Mouse (Mus musculus) 416B (cell line): ENCODE data around the gene Gm3880.
A peak's percentile ranks its signal among the peaks of the same experiment; 100 is the strongest.
"Not testable (repeated sequence)": the region's sequence is repeated elsewhere in the genome, so short reads cannot be mapped to it uniquely, and the experiment has no call there.

ENCODE experiments used
- DNase-seq: peaks from one replicate; pipeline ENCODE4 v3.0.0; 2011; ENCODE audit warnings: low read depth

Gene Gm3880

DNA sequence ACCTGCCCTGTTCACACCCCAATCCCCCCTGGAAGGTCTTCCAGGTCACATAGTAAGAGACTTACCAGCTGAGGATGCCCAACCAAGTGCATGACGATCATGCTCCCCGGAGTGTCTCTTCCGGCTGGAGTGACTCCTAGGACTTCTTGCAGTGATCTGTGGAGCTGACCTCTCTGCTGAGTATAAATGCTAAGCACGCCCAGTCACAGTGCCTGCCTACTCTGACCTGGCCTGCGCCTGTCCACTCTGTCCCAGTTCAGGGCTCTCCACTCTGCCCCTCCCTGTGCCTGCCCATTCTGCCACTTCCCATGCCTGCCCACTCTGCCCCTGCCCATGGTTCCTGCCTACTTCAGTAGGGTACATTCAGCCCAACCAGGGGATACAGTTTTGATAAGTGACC lies at the start of gene Gm3880:
TSS of gene Gm3880 (minus strand) at position 101 of the 400 bp plus-strand sequence.
- not testable (repeated sequence) for DNase-seq

DNA sequence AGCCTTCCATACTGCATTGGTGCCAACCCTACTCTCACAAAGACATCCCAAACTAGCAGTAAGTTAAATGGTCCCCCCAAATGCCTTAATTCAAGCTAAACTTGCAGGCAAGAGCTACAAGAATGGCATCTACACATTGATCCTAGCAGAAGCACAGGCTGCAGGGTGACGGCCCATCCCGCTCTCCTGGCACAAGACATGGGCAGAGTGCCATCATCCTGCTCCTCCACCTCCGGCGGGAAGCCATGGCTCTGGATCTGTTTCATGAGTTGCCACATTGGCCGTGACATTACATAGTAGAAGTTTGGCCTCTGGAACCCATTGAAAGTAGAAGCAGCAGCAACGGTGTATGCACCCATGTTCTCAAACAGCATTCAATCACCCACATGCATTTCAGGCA lies 37.5 kb upstream of the Gm3880 start:
- not testable (repeated sequence) for DNase-seq

DNA sequence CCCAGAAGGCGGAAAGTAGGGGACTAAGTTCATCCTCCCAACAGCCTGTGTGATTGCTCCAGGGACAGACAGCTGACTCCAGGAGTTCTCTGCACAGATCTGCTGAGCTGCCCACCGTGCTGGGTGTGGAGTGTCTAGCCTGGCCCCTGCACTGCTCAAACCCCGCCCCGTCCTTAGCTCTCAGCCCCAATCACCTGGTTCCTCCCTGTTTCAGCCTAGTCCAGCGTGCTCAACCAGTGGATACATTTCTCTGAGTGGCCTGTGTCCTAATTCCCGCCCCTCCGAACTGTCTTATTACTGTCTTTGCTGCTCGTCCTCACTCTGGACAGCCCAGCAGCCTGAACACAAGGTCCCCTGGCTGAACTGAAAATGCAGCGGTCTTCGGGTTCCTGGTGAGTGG lies 20.8 kb upstream of the Gm3880 start, which contains the start of the genes Gm9112 and Dmrtc1b:
TSS of gene Gm9112 (minus strand) at position 101 of the 400 bp plus-strand sequence.
TSS of gene Dmrtc1b (plus strand) at position 331 of the 400 bp plus-strand sequence.
- DNase-seq, result not testable (repeated sequence)

DNA sequence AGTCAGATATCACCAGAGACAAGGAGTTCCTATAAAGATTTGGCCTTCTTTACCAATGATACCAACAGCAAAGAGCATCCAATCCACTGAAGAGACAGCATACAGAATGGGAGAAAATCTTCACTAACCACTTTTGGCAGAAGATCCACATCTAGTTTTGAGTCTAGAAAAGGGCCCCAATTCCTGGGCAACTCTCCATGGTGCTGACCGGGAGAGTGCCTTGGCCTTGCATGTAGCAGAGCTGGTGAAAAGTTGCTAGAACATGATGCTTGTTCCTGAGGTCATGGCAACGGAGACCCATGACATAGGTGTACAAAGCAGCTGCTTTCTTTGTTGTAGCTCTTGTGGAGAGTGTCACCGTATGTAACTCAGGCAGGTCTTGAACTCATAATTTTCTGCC lies 13.9 kb upstream of the Gm3880 start:
- peak; percentile 1 for DNase-seq

DNA sequence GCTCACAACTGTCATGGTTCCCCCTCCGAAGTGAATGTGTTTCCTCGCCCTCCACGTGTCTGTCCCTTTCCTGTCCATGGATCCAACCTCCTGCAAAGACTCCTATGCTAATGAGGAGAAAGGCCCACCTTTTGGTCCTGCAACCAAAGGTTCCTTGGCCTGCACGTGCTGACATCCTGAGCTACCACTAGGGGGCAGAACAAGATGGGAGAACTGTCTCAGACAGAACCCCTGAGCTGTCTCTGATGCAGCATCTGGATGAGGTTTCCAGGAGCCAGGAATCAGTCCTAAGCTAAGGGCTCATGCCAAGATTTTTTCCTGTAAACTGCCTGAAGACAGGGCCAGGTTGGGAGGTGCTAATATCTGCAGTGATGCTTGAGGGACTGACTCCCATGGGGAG lies 2.5 kb upstream of the Gm3880 start:
- peak; percentile 1 for DNase-seq

DNA sequence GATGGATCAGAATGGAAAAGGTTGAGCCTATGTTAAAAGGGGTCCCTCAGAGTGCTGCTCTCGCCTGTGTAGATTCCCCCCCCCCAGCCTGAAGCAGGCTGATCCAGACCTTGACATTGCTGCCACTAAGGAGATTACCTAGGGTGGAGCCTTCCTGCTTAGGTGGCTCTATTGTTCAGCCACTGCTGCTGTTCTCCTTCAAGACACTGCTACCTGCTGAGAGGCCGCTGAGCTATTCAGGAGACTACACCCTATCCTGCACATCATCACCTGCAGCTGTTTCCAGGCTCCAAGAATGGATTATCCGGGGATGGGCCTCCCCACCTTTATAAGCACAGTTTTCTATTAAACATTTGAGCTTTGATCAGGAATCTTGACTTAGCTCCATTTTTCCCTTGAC lies 2.1 kb downstream of the Gm3880 start:
- DNase-seq, result not testable (repeated sequence)

DNA sequence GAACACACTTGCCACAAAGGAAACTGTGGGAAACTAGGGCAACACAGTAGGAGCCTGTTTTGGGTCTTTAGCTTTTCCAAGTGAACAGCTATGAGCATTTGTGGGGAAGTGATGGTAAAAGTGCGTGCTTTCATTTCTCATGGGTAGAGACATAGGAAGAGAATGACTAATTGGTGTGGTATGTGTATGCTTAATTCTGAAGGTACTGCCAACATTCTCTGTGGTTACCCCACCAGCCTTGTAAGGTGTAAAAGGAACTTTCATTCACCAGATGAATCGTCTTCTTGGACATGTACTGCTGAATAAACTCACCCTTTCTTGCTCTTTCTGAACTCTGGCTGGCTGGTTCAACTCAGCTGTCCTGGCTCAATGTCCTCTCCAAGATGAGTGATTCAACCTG lies 20.1 kb downstream of the Gm3880 start:
- peak; percentile 4 for DNase-seq

DNA sequence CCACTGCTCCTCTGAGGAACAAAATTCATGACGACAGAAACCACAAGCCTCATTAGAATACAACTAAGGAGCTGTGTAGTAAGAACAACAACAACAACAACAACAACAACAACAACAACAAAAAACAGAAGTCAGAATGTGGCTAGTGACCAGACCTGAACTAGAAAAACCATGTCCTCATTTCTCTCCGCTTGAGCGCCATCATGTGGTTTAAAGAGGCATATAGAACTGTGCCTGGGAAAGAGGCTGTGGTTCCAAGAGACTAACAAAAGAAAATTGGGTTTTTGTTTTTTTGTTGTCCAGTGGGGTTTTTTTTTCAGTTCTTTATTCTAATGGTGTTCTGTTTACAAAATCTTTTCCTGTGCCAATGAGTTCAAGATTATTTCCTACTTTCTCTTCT lies 26.1 kb downstream of the Gm3880 start:
- DNase-seq, result peak; percentile 10

DNA sequence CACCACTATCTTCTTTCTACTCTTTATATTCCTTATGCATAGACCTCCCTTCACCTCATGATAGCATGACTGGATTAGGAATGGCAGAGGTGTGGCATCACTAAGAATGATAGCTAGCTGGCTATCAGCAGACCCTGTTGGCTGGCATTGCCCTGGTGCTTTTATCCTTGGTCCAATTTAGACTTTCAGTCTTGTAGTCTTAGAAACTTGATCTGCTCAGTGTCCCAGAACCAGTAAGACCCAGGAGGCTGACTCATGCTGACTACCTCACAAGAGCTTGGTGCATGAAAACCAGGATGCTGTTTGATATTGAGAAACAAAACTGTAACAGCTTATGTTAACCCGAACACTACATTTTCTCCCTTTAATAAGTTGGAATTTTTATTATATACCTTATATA lies 41.1 kb downstream of the Gm3880 start:
- DNase-seq, result no peak

DNA sequence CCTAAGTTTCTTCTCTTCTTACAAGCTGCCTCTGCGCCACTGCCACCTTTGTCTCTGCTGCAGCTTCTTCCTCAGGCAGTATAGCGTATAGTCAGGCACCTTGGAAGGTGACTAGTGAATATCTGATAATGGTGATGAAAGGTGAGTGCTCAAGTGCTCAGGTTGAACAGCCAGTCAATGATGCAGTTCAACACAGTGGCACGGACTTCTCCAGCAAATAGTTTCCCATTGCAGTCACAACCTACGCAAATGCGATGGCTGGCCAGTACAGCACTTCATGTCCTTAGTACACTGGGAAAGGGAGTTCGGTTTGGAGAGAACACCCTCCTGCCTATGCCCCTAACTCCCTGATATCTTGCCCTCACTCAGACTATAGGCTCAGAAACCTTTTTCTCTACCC lies 41.6 kb downstream of the Gm3880 start:
- no peak for DNase-seq

DNA sequence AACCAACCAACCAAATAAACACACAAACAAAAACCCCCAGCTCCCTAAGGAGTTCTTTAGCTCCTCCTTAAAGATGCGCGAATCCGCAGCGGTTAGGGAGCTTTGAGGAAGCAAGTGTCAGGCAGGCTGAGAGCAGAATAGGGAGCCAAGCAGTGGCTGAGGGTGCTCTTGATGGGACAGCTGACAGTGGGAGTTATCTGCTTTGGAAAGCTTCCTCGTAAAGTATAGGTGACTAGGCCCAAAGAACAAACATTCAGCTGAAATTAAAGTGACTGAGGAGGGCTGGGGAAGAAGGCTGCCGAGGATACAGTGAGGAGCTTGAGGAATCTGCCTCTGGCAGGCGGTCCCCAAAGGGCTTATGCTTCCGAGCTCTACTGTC lies 42.2 kb downstream of the Gm3880 start:
- no peak for DNase-seq

DNA sequence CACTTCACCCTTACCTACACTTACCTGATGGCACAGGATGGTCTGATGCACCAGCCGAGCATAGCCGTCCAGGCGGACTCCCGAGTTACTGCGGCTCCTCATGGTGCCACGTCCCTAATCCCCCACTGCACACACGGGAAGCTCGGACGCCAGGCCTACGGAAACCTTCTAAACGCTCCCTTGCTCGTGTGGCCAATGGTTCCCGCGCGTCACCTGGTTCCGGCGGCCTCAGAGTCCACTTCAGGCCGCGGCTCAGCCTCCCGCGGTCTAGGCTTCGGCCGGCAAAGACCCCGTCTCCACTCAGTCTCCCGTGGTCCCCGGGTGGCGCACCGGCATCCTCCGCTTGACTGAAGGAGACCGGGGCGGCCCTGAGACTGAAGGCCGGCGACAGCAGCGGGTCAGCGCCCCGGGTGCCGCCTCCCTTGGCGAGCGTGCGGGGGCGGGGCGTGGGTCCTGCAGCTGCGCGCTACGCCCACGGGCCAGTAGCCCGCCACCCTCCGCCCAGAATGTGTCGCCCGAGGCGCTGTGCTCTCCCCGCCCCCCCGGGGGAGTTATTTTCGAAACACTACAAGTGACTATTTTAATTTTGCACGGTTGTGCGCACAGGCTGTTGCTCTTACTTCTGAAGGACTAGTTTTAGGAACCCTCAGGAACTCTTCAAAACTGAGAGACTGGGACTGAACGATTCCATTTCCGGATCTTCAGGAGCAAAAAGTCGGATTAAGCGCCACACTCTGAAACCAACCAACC lies 42.8 kb downstream of the Gm3880 start, which contains the start of gene Phka1:
TSS of gene Phka1 (minus strand) at position 424 of the 750 bp plus-strand sequence.
- DNase-seq, result no peak
